Mouse (Mus musculus) gastrocnemius, postnatal 25 days (tissue): ENCODE data around the gene Piga. TPM values are rescaled to one million over a fixed set of nuclear protein-coding genes. Genes with fewer than 3 reads are reported as not detected.

ENCODE experiments used
- DNase-seq: peaks from one replicate; pipeline ENCODE4 v3.0.0; 2022
- long read RNA-seq, 2 experiments: library from polyadenylated mRNA; stranded (forward); transcript quantifications; one replicate each; pipeline ENCODE4 v2.0.0; 2021
- total RNA-seq, 2 experiments: library from RNA; stranded (reverse); gene quantifications; 1 replicate in 1 of 2; 2 replicates in 1 of 2; pipeline ENCODE4 v1.2.3; 2021

Gene Piga
- total RNA-seq, result 1 to 10 TPM; 2.5 to 2.8 TPM
- long read RNA-seq, experiment 1, result 0 reads
- long read RNA-seq, experiment 2, partial matches to known transcripts, result 0 of 1 reads
- long read RNA-seq, experiment 2, other reads (novel, unspliced or antisense), result 0 of 1 reads

- DNase-seq, result peak; percentile 93
Observed at GRCm38 (mm10) chrX:164419471-164419939, at the start of gene Piga. TSS of gene Piga (plus strand) at chrX:164419787.

DNA sequence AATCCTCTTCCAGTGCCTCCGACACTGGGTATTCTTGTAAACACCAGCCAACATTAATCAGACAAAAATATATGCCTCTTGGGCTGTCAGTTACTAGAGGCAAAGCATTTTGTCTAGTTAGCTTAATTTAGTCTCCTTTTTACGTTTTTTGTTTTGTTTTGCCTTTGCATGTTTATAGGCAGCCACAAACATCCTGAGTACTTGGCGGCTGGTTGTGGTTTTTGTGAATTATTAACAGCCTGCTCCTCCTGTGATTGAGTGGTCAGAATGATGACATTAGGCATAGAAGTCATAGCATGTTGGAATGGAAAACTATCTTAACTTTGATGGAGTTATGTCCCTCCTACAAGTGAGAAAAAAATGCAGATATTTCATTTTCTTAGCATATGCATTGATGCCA lies 49.0 kb upstream of the Piga start:
- DNase-seq, result no peak

- DNase-seq, result peak; percentile 31
Observed at GRCm38 (mm10) chrX:164373081-164373480, 46.5 kb upstream of the Piga start, which contains the start of gene Vegfd. TSS of gene Vegfd (plus strand) at chrX:164373378.

DNA sequence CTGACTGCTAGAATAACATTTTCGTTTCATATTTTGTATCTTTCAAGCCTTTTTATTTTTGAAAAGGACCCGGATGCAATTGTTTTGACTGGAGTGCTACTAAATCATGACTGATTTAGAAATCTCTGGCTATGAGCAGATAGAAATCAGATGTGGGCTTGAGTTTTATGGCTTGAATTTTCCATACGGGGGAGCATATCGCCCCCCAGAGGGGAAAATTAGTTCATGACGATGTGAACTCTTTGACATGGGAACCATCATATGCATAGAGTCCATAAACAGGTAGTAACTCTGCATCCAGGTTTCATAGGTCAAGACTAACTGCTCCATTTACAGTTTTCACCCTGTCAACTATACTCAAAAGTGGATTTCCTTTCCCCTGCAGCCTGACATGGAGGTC lies 45.0 kb upstream of the Piga start:
- no peak for DNase-seq

GRCm38 (mm10) chrX:164379721-164380120 lies 39.9 kb upstream of the Piga start:
- DNase-seq, result no peak

- DNase-seq, result peak; percentile 69
Observed at GRCm38 (mm10) chrX:164381618-164382408, 37.8 kb upstream of the Piga start.

GRCm38 (mm10) chrX:164394091-164394490 lies 25.5 kb upstream of the Piga start:
- DNase-seq, result no peak

GRCm38 (mm10) chrX:164398456-164398855 lies 21.1 kb upstream of the Piga start:
- DNase-seq, result no peak

DNA sequence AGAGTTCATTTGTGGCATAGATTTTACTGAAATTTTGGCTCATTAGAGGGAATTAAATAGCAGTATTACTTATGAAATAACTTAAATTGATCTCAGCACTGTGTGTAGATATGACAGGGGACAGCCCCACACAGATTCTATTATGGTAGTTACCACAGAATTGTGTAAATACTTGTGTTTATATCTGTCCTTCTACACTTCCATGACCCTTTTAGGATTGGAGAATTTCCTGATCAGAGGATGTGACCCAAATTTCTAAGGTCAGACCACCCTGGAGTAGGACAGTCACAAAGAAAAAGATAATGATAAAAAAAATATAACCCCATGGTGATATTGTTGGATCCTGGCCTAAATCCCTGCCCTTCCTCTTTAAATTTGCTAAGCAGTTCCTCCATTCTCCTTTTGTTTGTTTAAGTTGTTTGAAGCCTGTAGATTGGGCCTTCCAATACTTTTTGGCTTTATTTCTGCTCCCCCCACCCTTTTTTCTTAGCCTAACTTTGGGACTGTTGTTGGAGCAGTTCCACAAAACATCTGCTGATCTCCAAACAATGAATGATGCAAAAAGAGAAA lies 14.4 kb upstream of the Piga start:
- DNase-seq, result no peak

GRCm38 (mm10) chrX:164406133-164407022 lies 13.2 kb upstream of the Piga start:
- no peak for DNase-seq

DNA sequence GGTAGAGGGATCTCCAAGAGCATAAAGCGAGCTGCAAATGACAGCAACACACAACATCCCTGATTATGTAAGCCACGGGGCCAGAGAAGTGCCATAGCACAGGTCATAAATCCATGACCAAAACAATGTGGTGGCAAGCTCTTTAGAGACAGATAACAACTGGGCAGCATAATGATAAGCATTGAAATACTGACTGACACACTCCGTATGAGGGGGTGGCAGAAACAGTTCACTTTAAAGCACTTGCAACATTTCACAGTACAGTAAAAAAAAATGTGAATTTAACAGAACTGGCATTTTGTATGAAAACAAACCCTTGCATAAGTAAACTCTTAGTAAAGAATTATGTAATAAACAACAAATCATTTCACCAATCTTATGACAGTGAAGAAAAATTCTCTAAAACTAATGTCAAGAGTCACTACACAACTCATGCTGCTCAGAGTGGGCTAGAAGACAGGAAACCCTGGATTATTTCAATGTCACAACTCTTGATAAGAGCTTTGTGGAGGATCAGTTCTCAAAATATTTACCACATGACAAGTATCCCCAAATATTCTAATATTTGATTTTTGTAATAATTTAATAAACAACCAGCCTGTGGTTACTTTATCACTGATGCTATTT lies 11.2 kb upstream of the Piga start:
- DNase-seq, result no peak

GRCm38 (mm10) chrX:164410562-164410961 lies 9.0 kb upstream of the Piga start:
- no peak for DNase-seq

GRCm38 (mm10) chrX:164416803-164417202 lies 2.8 kb upstream of the Piga start:
- no peak for DNase-seq

DNA sequence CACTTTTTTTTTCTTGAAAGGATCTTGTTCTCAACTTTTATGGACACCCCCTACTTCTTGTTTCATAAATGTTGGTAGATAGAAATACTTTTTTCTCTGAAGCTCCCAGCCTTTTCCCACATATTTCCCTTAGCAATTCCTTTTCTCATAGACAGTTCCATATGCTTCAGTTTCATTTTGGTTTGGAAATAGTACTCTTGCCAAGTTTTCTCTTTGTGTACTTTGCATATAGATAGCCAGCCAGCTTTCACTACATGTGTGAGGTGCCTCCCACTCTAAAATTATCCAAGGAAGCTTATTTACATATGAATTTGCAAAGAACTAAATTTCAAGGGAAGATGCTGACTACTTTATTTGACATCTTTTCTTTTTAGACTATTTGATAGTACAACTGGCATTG lies 1.6 kb upstream of the Piga start:
- no peak for DNase-seq

- DNase-seq, result no peak
Observed at GRCm38 (mm10) chrX:164419955-164420354, 368 bp downstream of the Piga start.

- no peak for DNase-seq
Observed at GRCm38 (mm10) chrX:164420518-164420917, 931 bp downstream of the Piga start.

DNA sequence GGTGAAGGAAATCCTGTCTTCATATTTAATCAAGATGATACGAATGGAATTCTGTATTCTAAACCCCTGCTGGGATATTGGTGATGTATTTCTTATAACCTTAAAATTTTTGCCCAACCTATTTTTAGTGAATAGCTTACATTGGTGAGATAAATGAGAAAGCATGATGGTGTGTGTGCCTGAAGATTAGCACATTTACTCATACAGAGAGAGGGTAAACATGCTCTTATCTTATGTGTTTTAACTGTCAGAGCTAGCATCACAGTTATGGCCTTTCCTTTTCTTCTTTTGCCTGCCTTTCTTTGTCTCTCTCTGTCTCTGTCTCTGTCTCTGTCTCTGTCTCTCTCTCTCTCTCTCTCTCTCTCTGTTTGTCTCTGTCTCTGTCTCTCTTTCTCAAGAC lies 5.2 kb downstream of the Piga start:
- DNase-seq, result no peak

GRCm38 (mm10) chrX:164427295-164427694 lies 7.7 kb downstream of the Piga start:
- DNase-seq, result no peak

- DNase-seq, result no peak
Observed at GRCm38 (mm10) chrX:164428224-164428623, 8.6 kb downstream of the Piga start.

DNA sequence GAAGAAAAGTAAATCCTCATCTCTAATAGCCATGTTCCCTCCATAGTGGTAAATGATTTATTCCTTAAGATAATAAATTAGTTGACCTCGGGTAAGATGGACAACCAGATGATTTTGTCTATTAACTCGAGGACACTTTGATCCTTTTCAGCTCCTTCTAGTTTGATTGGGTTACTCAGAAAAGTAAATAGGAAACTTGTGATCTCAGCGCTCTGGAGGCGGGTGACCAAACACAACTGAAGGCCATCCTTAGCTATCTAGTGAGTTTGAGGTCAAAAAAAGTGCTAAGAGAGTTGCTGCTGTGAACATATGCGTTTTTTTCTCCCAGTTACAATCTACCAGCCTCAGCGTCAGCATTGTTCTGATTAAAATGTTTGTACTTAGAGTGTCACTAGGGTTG lies 11.0 kb downstream of the Piga start:
- no peak for DNase-seq

DNA sequence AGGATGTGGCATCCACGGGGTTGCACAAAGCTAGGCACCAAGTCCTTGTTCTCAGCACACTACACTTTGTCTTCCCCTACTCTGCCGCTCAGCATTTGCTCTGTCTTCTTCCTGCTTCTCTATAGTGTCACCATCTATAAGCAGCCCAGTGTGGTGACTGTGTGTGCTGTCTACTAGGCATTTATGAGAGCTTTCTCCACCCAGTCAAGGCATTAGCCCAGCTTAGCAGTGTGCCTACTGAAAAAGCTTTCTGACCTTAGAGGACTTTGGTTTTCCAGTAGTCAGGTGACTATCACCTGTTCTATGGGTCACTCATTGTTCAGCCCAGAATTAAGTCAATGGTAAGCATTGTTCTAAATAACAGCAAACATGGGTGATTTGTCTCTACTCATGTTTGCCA lies 11.5 kb downstream of the Piga start:
- no peak for DNase-seq

DNA sequence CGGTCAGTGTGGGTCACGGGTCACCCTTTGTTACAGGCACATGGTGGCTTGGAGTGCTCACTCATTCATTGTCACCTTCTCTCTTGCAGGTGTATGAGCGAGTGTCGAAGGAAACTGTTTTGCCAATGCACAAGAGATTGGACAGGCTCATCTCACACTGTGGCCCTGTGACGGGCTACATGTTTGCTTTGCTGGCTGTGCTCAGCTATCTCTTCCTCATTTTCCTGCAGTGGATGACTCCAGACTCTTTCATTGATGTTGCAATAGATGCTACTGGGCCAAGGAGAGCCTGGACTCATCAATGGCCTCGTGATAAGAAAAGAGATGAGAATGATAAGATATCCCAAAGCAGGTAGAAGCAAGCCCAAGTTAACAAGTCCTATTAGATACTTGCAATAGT lies 12.0 kb downstream of the Piga start:
- DNase-seq, result no peak
